Mouse (Mus musculus) E14TG2a.4 (cell line): ENCODE data around the gene Adam19.

ENCODE experiments used
- CTCF ChIP-seq: conservative IDR thresholded peaks from 2 replicates; pipeline ENCODE4 v1.5.1; 2014; ENCODE audit warnings: low read length
- NANOG ChIP-seq: IDR thresholded peaks from 2 replicates; pipeline ENCODE4 v1.6.1; 2014; ENCODE audit warnings: borderline replicate concordance, low read length, mixed read lengths

- no peak for TF ChIP-seq CTCF
- TF ChIP-seq NANOG: no peak
Measured at GRCm38 (mm10) chr11:46089081-46089713, 33.4 kb downstream of the Adam19 start.
